ENCODE assay signal across 1 mouse cellular context in the genomic region with DNA sequence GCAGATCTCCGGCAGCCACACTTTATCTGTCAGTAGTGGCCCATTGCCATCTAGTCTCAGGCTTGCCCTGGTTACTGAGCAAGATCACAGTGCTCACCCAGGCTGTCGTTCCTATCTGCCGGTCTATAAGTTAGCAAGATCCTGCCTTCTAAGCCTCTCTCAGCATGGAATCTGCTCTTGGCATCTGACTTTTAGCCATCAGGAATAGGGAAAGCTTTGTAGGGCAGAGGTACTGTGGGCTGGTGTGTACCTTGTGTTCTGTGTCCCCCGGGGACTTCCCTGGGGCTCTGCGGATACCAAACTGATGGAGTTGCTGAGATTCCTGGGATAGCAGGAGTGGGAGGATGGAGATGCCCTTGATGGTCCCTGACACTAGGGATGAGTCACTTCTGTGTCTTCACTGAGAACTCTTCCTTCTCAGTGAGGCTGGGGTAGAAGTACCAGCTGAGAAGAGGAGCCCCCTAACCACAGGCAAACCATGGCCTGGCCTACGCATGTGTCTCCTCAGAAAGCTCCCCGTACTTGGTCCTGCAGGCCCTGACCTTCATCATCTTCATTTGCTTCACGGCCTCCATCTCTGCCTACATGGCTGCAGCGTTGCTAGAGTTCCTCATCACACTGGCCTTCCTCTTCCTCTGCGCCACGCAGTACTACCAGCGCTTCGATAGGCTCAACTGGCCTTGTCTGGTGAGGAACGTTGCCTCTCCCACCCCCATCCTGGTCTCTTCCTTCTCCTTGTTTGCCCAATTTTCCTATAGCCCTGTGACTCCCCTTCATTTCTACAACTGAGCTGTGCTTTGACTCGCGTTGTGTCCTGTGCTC.
TF ChIP-seq lines count a peak whose summit lies in the region.

No protein-coding gene starts in this region.

TF ChIP-seq in MEL, 35 proteins besides CTCF, POLR2A, EP300 and RAD21 (continued from another document):
- no peak for TF ChIP-seq BHLHE40 (IDR thresholded peaks at IDR 0.05; ENCODE audit: borderline replicate concordance, low read depth, low read length)
- TF ChIP-seq ELF1 (IDR thresholded peaks at IDR 0.05; ENCODE audit: low read depth, low read length): no peak
- TF ChIP-seq GABPA (IDR thresholded peaks at IDR 0.05; ENCODE audit: low read depth, low read length): no peak
- no peak for TF ChIP-seq NELFE (IDR thresholded peaks at IDR 0.05; ENCODE audit: low read depth, low read length)
- TF ChIP-seq USF1 (IDR thresholded peaks at IDR 0.05; ENCODE audit: low read depth, low read length): no peak
- no peak for TF ChIP-seq RCOR1 (IDR thresholded peaks at IDR 0.05; ENCODE audit: low read depth, low read length)
- TF ChIP-seq NRF1 (IDR thresholded peaks at IDR 0.05; ENCODE audit: insufficient read depth, low read depth, low read length, poor library complexity, severe bottlenecking): no peak
- no peak for TF ChIP-seq ZNF384 (IDR thresholded peaks at IDR 0.05; ENCODE audit: low read depth, low read length)
- no peak for TF ChIP-seq MEF2A (IDR thresholded peaks at IDR 0.05; ENCODE audit: extremely low read depth, insufficient replicate concordance, low read depth, low read length, poor library complexity, severe bottlenecking)
- TF ChIP-seq SMC3 (IDR thresholded peaks at IDR 0.05; ENCODE audit: low read depth, low read length): no peak
- no peak for TF ChIP-seq POLR2AphosphoS2 (IDR thresholded peaks at IDR 0.05; ENCODE audit: low read length)
- no peak for TF ChIP-seq USF2 (IDR thresholded peaks at IDR 0.05; ENCODE audit: borderline replicate concordance in 1 of 2, insufficient read depth in 1 of 2, low read depth in 1 of 2, low read length in 2 of 2)
- TF ChIP-seq CHD2 (IDR thresholded peaks at IDR 0.05; ENCODE audit: low read length): no peak
- no peak for TF ChIP-seq POLR2AphosphoS5 (IDR thresholded peaks at IDR 0.05; ENCODE audit: borderline replicate concordance, low read depth, low read length)
- no peak for TF ChIP-seq MYB (IDR thresholded peaks at IDR 0.05; ENCODE audit: low read depth, low read length)
- TF ChIP-seq MAFK (IDR thresholded peaks at IDR 0.05; ENCODE audit: borderline replicate concordance, low read depth, low read length): no peak
